Mouse (Mus musculus) midbrain, embryonic 12.5 days (tissue): ENCODE results near the gene Capzb. TPM values are rescaled to one million over a fixed set of nuclear protein-coding genes. Genes with fewer than 3 reads are reported as not detected.

Experiments
- ATAC-seq: fragments of 200-750 bp; cut with Nextera tagmentation; 2 replicates; pipeline ENCODE4 v1.8.0; 2017; ENCODE audit warnings: low read depth, moderate TSS enrichment, moderate library complexity; ENCODE audit not compliant: low FRiP score
- H3K27ac ChIP-seq: fragments of 300-500 bp; sonication (generic); replicated peaks from 2 replicates; pipeline ENCODE4 v1.5.1; 2016; ENCODE audit warnings: mild to moderate bottlenecking
- H3K27me3 ChIP-seq: fragments of 300-500 bp; sonication (generic); 2 replicates; pipeline ENCODE4 v1.6.1; 2016; ENCODE audit warnings: mild to moderate bottlenecking
- H3K36me3 ChIP-seq: fragments of 300-500 bp; sonication (generic); 2 replicates; pipeline ENCODE4 v1.6.1; 2016
- H3K4me1 ChIP-seq: fragments of 300-500 bp; sonication (generic); 2 replicates; pipeline ENCODE4 v1.6.1; 2016
- H3K4me2 ChIP-seq: fragments of 300-500 bp; sonication (generic); replicated peaks from 2 replicates; pipeline ENCODE4 v1.6.1; 2016; ENCODE audit warnings: mild to moderate bottlenecking, moderate library complexity
- H3K4me3 ChIP-seq: fragments of 300-500 bp; sonication (generic); 2 replicates; pipeline ENCODE4 v1.5.1; 2016; ENCODE audit warnings: mild to moderate bottlenecking
- H3K9ac ChIP-seq: fragments of 300-500 bp; sonication (generic); replicated peaks from 2 replicates; pipeline ENCODE4 v1.6.1; 2016; ENCODE audit warnings: mild to moderate bottlenecking, moderate library complexity
- H3K9me3 ChIP-seq: fragments of 300-500 bp; sonication (generic); 2 replicates; pipeline ENCODE4 v1.6.1; 2016; ENCODE audit warnings: mild to moderate bottlenecking
- WGBS: fragments of 180-500 bp; shearing (Covaris S2); methylation state at CpG from one replicate; pipeline ENCODE4 v1.1.7; 2016; 5-methylcytosine and 5-hydroxymethylcytosine counted together
- polyA plus RNA-seq: library from polyadenylated mRNA; unstranded; fragments of >200 nt; fragmentation: Nextera tagmentation; extraction: Ambion mirVana; gene quantifications from 2 replicates; pipeline ENCODE4 v1.2.1, GENCODE M21; 2016

The Capzb gene
- polyA plus RNA-seq = 312 and 337 TPM in 2 replicates

- peak; percentile 97 for ATAC-seq
- H3K27me3 ChIP-seq = no peaks in the 10 kb centered on the region
- no peaks in the 10 kb centered on the region for H3K36me3 ChIP-seq
- H3K4me2 ChIP-seq = peak within 1 kb of the TSS; percentile 89
- H3K27ac ChIP-seq = peak within 1 kb of the TSS; percentile 93
- no peaks in the 10 kb centered on the region for H3K9me3 ChIP-seq
- H3K9ac ChIP-seq = peak within 1 kb of the TSS; percentile 96
- peaks cover 32% of the 10 kb centered on the region for H3K4me1 ChIP-seq
- H3K4me3 ChIP-seq = peak within 1 kb of the TSS; percentile 94
- under 1% methylated on average over 46 of the region's 69 CpGs for WGBS
These were observed at the start of gene Capzb for GRCm38 (mm10) chr4:139192499-139193175. Capzb (plus strand) TSS chr4:139192899.

- Histone ChIP-seq H3K9me3 (peaks cover 9% of the 10 kb centered on the region; the same call in 1 of the 2 replicates), H3K27ac (no peak overlapping the region; the same call in 1 of the 2 replicates), H3K4me1 (peaks cover 4% of the 10 kb centered on the region; the same call in 1 of the 2 replicates), H3K27me3 (no peaks in the 10 kb centered on the region), H3K36me3 (no peaks in the 10 kb centered on the region), H3K4me2 (peak overlapping the region; percentile 32), H3K9ac (0 out of 2 replicates have a peak overlapping the region, but pooled peaks have one; percentile 24), H3K4me3 (no peak overlapping the region)
- ATAC-seq = no peak
- WGBS = 33% methylated on average over 9 of the region's 9 CpGs
These were observed 49.7 kb upstream of the Capzb start for GRCm38 (mm10) chr4:139142985-139143384.

DNA sequence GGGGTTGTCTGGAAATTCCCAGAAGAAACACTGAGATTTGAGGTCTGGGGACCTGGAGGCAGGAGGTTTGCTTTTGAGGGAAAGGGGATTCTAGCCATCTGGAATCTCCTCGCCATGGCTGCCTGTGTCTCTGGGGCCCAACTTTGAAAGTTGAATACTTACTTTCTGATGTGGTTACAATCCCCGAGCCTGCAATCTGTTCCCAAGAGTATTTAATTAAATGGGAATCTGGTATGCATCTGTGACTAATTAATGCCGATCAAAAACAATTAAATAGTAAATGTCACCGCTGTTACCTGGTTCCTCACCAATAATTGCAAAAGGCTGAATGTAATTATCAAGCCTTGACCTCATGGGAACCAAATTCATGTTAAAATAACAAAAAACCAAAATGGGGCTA, 48.1 kb upstream of the Capzb start:
- WGBS = 77% methylated on average over 4 of the region's 4 CpGs
- Histone ChIP-seq H3K27me3 (no peaks in the 10 kb centered on the region), H3K4me2 (no peak overlapping the region), H3K9me3 (peaks cover 20% of the 10 kb centered on the region), H3K36me3 (no peaks in the 10 kb centered on the region), H3K27ac (no peak overlapping the region), H3K9ac (no peak overlapping the region), H3K4me3 (no peak overlapping the region), H3K4me1 (peaks cover 4% of the 10 kb centered on the region; the same call in 1 of the 2 replicates)
- no peak for ATAC-seq

GRCm38 (mm10) chr4:139145156-139145555, 47.5 kb upstream of the Capzb start:
- H3K4me3 ChIP-seq = no peak overlapping the region
- H3K27ac ChIP-seq = no peak overlapping the region
- peaks cover 4% of the 10 kb centered on the region; the same call in 1 of the 2 replicates for H3K4me1 ChIP-seq
- peaks cover 22% of the 10 kb centered on the region for H3K9me3 ChIP-seq
- no peak for ATAC-seq
- WGBS = 89% methylated on average over 11 of the region's 11 CpGs
- H3K27me3 ChIP-seq = no peaks in the 10 kb centered on the region
- no peak overlapping the region for H3K9ac ChIP-seq
- no peaks in the 10 kb centered on the region for H3K36me3 ChIP-seq
- H3K4me2 ChIP-seq = no peak overlapping the region

GRCm38 (mm10) chr4:139146760-139147159, 45.9 kb upstream of the Capzb start:
- no peak overlapping the region for H3K27ac ChIP-seq
- no peak overlapping the region for H3K4me2 ChIP-seq
- H3K36me3 ChIP-seq = no peaks in the 10 kb centered on the region
- peaks cover 22% of the 10 kb centered on the region for H3K9me3 ChIP-seq
- no peak overlapping the region for H3K4me3 ChIP-seq
- peaks cover 4% of the 10 kb centered on the region; the same call in 1 of the 2 replicates for H3K4me1 ChIP-seq
- no peak for ATAC-seq
- H3K9ac ChIP-seq = no peak overlapping the region
- 87% methylated on average over 5 of the region's 5 CpGs for WGBS
- no peaks in the 10 kb centered on the region for H3K27me3 ChIP-seq

- no peak overlapping the region for H3K27ac ChIP-seq
- no peak overlapping the region for H3K9ac ChIP-seq
- peaks cover 19% of the 10 kb centered on the region for H3K9me3 ChIP-seq
- ATAC-seq = no peak
- no peaks in the 10 kb centered on the region for H3K36me3 ChIP-seq
- 68% methylated on average over 6 of the region's 6 CpGs for WGBS
- no peak overlapping the region for H3K4me2 ChIP-seq
- no peak overlapping the region for H3K4me3 ChIP-seq
- no peaks in the 10 kb centered on the region for H3K27me3 ChIP-seq
- H3K4me1 ChIP-seq = no peaks in the 10 kb centered on the region
These were observed 41.3 kb upstream of the Capzb start for GRCm38 (mm10) chr4:139151370-139151769.

- no peaks in the 10 kb centered on the region for H3K9me3 ChIP-seq
- no peak for ATAC-seq
- WGBS = 82% methylated on average over 20 of the region's 20 CpGs
- no peak overlapping the region for H3K9ac ChIP-seq
- H3K27me3 ChIP-seq = 0 out of 2 replicates have a peak, but pooled peaks cover 4% of the 10 kb centered on the region
- no peak overlapping the region for H3K27ac ChIP-seq
- H3K4me2 ChIP-seq = no peak overlapping the region
- no peaks in the 10 kb centered on the region for H3K36me3 ChIP-seq
- no peak overlapping the region for H3K4me3 ChIP-seq
- no peaks in the 10 kb centered on the region for H3K4me1 ChIP-seq
These were observed 38.0 kb upstream of the Capzb start for GRCm38 (mm10) chr4:139154576-139155307.

DNA sequence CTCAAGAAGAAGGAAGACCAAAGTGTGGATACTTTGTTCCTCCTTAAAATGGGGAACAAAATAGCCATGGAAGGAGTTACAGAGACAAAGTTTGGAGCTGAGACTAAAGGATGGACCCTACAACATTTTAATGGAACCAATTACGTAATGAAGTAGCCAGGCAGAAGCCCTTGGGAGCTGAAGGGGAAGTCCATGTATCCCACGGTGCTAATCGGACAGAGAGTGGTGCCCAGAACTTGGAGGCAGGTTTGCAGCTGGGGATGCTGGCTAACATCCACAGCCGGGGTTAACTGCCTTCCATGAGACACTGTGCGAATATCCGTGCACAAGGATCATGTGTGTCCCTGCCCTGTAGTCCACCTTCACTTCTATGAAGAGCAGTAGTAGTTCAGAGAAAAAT, 36.2 kb upstream of the Capzb start:
- ATAC-seq = no peak
- H3K4me2 ChIP-seq = no peak overlapping the region
- H3K9ac ChIP-seq = no peak overlapping the region
- WGBS = 88% methylated on average over 6 of the region's 6 CpGs
- H3K27me3 ChIP-seq = 0 out of 2 replicates have a peak, but pooled peaks cover 4% of the 10 kb centered on the region
- H3K27ac ChIP-seq = no peak overlapping the region
- no peak overlapping the region for H3K4me3 ChIP-seq
- H3K9me3 ChIP-seq = no peaks in the 10 kb centered on the region
- no peaks in the 10 kb centered on the region for H3K36me3 ChIP-seq
- no peaks in the 10 kb centered on the region for H3K4me1 ChIP-seq

- no peak for ATAC-seq
- no peaks in the 10 kb centered on the region for H3K9me3 ChIP-seq
- 92% methylated on average over 14 of the region's 14 CpGs for WGBS
- H3K4me1 ChIP-seq = no peaks in the 10 kb centered on the region
- no peaks in the 10 kb centered on the region for H3K36me3 ChIP-seq
- 0 out of 2 replicates have a peak, but pooled peaks cover 4% of the 10 kb centered on the region for H3K27me3 ChIP-seq
- no peak overlapping the region for H3K9ac ChIP-seq
- H3K27ac ChIP-seq = no peak overlapping the region
- H3K4me3 ChIP-seq = no peak overlapping the region
- H3K4me2 ChIP-seq = no peak overlapping the region
These were observed 34.3 kb upstream of the Capzb start for GRCm38 (mm10) chr4:139158350-139158749.

- H3K4me1 ChIP-seq = no peaks in the 10 kb centered on the region
- H3K36me3 ChIP-seq = no peaks in the 10 kb centered on the region
- 88% methylated on average over 2 of the region's 2 CpGs for WGBS
- H3K27ac ChIP-seq = no peak overlapping the region
- no peak for ATAC-seq
- H3K27me3 ChIP-seq = 0 out of 2 replicates have a peak, but pooled peaks cover 4% of the 10 kb centered on the region
- no peak overlapping the region for H3K9ac ChIP-seq
- no peak overlapping the region for H3K4me3 ChIP-seq
- H3K9me3 ChIP-seq = no peaks in the 10 kb centered on the region
- no peak overlapping the region for H3K4me2 ChIP-seq
These were observed 31.6 kb upstream of the Capzb start for GRCm38 (mm10) chr4:139161076-139161475.

DNA sequence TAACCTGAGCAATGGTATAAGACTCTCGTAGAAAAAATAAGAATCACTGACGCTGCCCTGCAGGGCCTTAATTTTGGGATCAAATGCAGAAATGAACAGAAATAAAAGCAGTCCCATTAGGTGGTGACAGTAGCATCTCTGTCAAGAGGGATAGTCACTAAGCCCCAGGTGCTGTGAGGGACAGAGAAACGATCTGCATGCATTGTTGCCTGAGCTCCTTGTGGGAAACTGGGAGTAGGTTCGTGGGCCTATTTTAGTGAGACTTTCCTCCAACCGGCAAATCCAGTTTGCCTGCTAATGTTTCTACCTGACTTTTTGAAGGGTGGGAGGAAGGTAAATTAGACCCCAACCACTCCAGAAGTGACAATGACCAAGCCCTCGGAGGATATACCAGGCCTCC, 28.6 kb upstream of the Capzb start:
- no peak overlapping the region for H3K27ac ChIP-seq
- ATAC-seq = no peak
- no peak overlapping the region for H3K9ac ChIP-seq
- H3K36me3 ChIP-seq = no peaks in the 10 kb centered on the region
- no peaks in the 10 kb centered on the region for H3K4me1 ChIP-seq
- 83% methylated on average over 6 of the region's 6 CpGs for WGBS
- no peaks in the 10 kb centered on the region for H3K9me3 ChIP-seq
- H3K27me3 ChIP-seq = no peaks in the 10 kb centered on the region
- no peak overlapping the region for H3K4me3 ChIP-seq
- H3K4me2 ChIP-seq = no peak overlapping the region

- Histone ChIP-seq H3K9me3 (no peaks in the 10 kb centered on the region), H3K27ac (no peak overlapping the region), H3K9ac (no peak overlapping the region), H3K36me3 (no peaks in the 10 kb centered on the region), H3K4me1 (no peaks in the 10 kb centered on the region), H3K4me3 (no peak overlapping the region), H3K27me3 (no peaks in the 10 kb centered on the region), H3K4me2 (no peak overlapping the region)
- ATAC-seq = no peak
- WGBS = 89% methylated on average over 8 of the region's 8 CpGs
These were observed 27.4 kb upstream of the Capzb start for GRCm38 (mm10) chr4:139165259-139165658.
